Mouse (Mus musculus) gastrocnemius, postnatal 14 days (tissue): ENCODE results near the gene Gpa33. TPM values are rescaled to one million over a fixed set of nuclear protein-coding genes. Genes with fewer than 3 reads are reported as not detected.

Source experiments
- DNase-seq: peaks from one replicate; pipeline ENCODE4 v3.0.0; 2021; ENCODE audit warnings: mixed read lengths
- intact Hi-C: fragments of 180-260 bp; cut with DNase I; formaldehyde crosslinking; loops from one replicate; pipeline ENCODE4 v1.15.1; 2025; ENCODE audit warnings: low total_unique reads
- long read RNA-seq, 2 experiments: library from polyadenylated mRNA; stranded (forward); transcript quantifications; one replicate each; pipeline ENCODE4 v2.0.0; 2021
- total RNA-seq, 2 experiments: library from RNA; stranded (reverse); gene quantifications; 2 replicates each; pipeline ENCODE4 v1.2.3; 2021

Gpa33 gene
- total RNA-seq: not detected
- long read RNA-seq, experiment 1: 0 reads
- long read RNA-seq, experiment 2: 0 reads

GRCm38 (mm10) chr1:166130224-166130860 lies at the start of gene Gpa33:
Gene Gpa33, plus strand, starts transcription at chr1:166130238.
- intact Hi-C loops: no loop called here
- no peak for DNase-seq

- DNase-seq: no peak
- intact Hi-C loops: no loop called here
These were observed 41.4 kb upstream of the Gpa33 start for GRCm38 (mm10) chr1:166088446-166089170.

GRCm38 (mm10) chr1:166089337-166089736 lies 40.7 kb upstream of the Gpa33 start:
- no peak for DNase-seq
- intact Hi-C loops: no loop called here

- intact Hi-C loops: no loop called here
- no peak for DNase-seq
These were observed 40.3 kb upstream of the Gpa33 start for GRCm38 (mm10) chr1:166089739-166090138.

- DNase-seq: no peak
- intact Hi-C loops: no loop called here
These were observed 39.7 kb upstream of the Gpa33 start for GRCm38 (mm10) chr1:166090306-166090705.

- no peak for DNase-seq
- intact Hi-C loops: no loop called here
These were observed 35.6 kb upstream of the Gpa33 start for GRCm38 (mm10) chr1:166094462-166094861.

GRCm38 (mm10) chr1:166098120-166098519 lies 31.9 kb upstream of the Gpa33 start:
- intact Hi-C loops: no loop called here

GRCm38 (mm10) chr1:166102920-166103608 lies 27.0 kb upstream of the Gpa33 start:
- no peak for DNase-seq
- intact Hi-C loops: no loop called here

More at GRCm38 (mm10) chr1:166098120-166098519, 31.9 kb upstream of the Gpa33 start:
- no peak for DNase-seq

- intact Hi-C loops: no loop called here
These were observed 25.2 kb upstream of the Gpa33 start for GRCm38 (mm10) chr1:166104858-166105257.

GRCm38 (mm10) chr1:166105464-166105863 lies 24.6 kb upstream of the Gpa33 start:
- DNase-seq: no peak
- intact Hi-C loops: no loop called here

More at GRCm38 (mm10) chr1:166104858-166105257, 25.2 kb upstream of the Gpa33 start:
- no peak for DNase-seq

GRCm38 (mm10) chr1:166114986-166115385 lies 15.1 kb upstream of the Gpa33 start:
- intact Hi-C loops: no loop called here
- no peak for DNase-seq

- intact Hi-C loops: no loop called here
These were observed 14.3 kb upstream of the Gpa33 start for GRCm38 (mm10) chr1:166115719-166116118.

GRCm38 (mm10) chr1:166117866-166118639 lies 12.0 kb upstream of the Gpa33 start:
- intact Hi-C loops: no loop called here

More at GRCm38 (mm10) chr1:166115719-166116118, 14.3 kb upstream of the Gpa33 start:
- DNase-seq: no peak

GRCm38 (mm10) chr1:166122114-166122513 lies 7.9 kb upstream of the Gpa33 start:
- no peak for DNase-seq
- intact Hi-C loops: no loop called here

More at GRCm38 (mm10) chr1:166117866-166118639, 12.0 kb upstream of the Gpa33 start:
- no peak for DNase-seq

- intact Hi-C loops: no loop called here
- DNase-seq: no peak
These were observed 7.0 kb upstream of the Gpa33 start for GRCm38 (mm10) chr1:166123045-166123444.

GRCm38 (mm10) chr1:166123751-166124150 lies 6.3 kb upstream of the Gpa33 start:
- no peak for DNase-seq
- intact Hi-C loops: no loop called here

- intact Hi-C loops: no loop called here
- no peak for DNase-seq
These were observed 5.0 kb upstream of the Gpa33 start for GRCm38 (mm10) chr1:166124932-166125593.

- no peak for DNase-seq
- intact Hi-C loops: no loop called here
These were observed 3.7 kb upstream of the Gpa33 start for GRCm38 (mm10) chr1:166126290-166126689.

GRCm38 (mm10) chr1:166126795-166127194 lies 3.2 kb upstream of the Gpa33 start:
- intact Hi-C loops: no loop called here
- DNase-seq: peak; percentile 38
